Mouse (Mus musculus) spleen, adult 2 months (tissue): ENCODE data around the gene Tenm4.

Source experiments
- CTCF ChIP-seq: fragments of 200-500 bp; IDR thresholded peaks from 2 replicates; pipeline ENCODE4 v1.5.1; 2011; ENCODE audit warnings: mild to moderate bottlenecking, inconsistent platforms; ENCODE audit not compliant: insufficient read depth, insufficient read length, insufficient replicate concordance; ENCODE audit errors: extremely low read depth
- POLR2A ChIP-seq: fragments of 200-500 bp; IDR thresholded peaks from 2 replicates; pipeline ENCODE4 v1.6.1; 2011; ENCODE audit warnings: low read depth, low read length, inconsistent platforms

DNA sequence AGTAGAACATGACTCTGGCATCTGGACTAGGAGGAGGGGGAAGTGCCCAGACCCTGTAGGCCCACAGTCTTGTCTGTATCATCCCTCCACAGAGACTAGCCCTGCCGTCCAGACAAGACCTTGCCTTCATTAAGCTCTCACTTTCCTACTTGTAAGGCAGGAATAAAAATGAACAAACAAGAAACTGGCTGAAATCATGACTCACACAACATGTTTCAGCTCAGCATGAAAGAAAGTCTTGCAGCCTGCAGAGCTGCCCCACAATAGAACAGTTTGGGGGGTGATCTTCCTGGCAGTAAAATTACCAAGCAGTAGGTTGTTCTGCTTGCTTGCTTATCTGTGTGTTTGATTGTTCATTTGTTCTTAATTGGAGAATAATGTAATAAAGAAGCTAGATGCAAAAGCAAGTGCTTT, 539.6 kb downstream of the Tenm4 start:
- TF ChIP-seq CTCF: no peak
- no peak for TF ChIP-seq POLR2A
